In the genomic region with DNA sequence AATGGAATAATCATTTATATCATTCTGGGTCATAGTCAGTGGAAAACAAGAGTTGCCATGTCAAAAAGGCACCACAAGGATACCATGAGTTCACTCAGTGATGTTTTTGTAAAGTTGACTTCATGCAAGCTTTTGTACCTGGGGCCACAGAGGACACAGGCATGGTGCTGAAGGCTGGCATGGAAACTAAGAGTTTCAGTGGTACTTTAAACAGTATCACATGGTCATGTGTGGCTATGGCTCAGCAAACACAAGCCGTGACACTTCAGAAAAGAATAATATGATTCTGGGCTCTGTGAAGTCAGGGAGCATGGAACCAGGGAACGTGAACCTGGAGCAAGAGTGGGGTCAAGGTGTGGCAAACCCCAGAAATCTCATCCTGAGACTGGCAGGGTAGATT, we compare ENCODE assay signal across 21 mouse cellular contexts.
"Had no signal": no experiment of that assay in that cellular context is flagged by ENCODE, and none has a peak within 500 bp of the region (broad histone marks: within the 10 kb centered on the region; RNA-seq: fewer than 3 reads in every experiment).

No protein-coding gene starts in this region.

- H3K4me3 ChIP-seq: kidney, embryonic 15.5 days; left cerebral cortex, adult 2 months; liver, embryonic 15.5 days; lung, embryonic 15.5 days; midbrain, embryonic 12.5 days; midbrain, embryonic 15.5 days; neural tube, embryonic 12.5 days; neural tube, embryonic 15.5 days had no signal

- ATAC-seq: midbrain, embryonic 15.5 days had no signal

- H3K9ac ChIP-seq: kidney, embryonic 15.5 days; liver, embryonic 15.5 days; lung, embryonic 15.5 days; midbrain, embryonic 12.5 days; midbrain, embryonic 15.5 days; neural tube, embryonic 12.5 days; neural tube, embryonic 15.5 days had no signal

- H3K4me1 ChIP-seq: kidney, embryonic 15.5 days; midbrain, embryonic 12.5 days; midbrain, embryonic 15.5 days; neural tube, embryonic 12.5 days; neural tube, embryonic 15.5 days had no signal

- H3K27ac ChIP-seq: kidney, embryonic 15.5 days; left cerebral cortex, adult 2 months; liver, embryonic 15.5 days; lung, embryonic 15.5 days; macrophage; midbrain, embryonic 12.5 days; midbrain, embryonic 15.5 days; neural tube, embryonic 12.5 days; neural tube, embryonic 15.5 days; stomach, postnatal 0 days had no signal

- H3K9me3 ChIP-seq: kidney, embryonic 15.5 days; liver, embryonic 15.5 days; lung, embryonic 15.5 days; midbrain, embryonic 12.5 days; midbrain, embryonic 15.5 days; neural tube, embryonic 12.5 days; neural tube, embryonic 15.5 days had no signal

- H3K27me3 ChIP-seq: kidney, embryonic 15.5 days; liver, embryonic 15.5 days; lung, embryonic 15.5 days; midbrain, embryonic 12.5 days; midbrain, embryonic 15.5 days; neural tube, embryonic 12.5 days; neural tube, embryonic 15.5 days had no signal

- H3K36me3 ChIP-seq: kidney, embryonic 15.5 days; liver, embryonic 15.5 days; lung, embryonic 15.5 days; midbrain, embryonic 12.5 days; midbrain, embryonic 15.5 days; neural tube, embryonic 12.5 days; neural tube, embryonic 15.5 days had no signal

- H3K4me2 ChIP-seq: kidney, embryonic 15.5 days; liver, embryonic 11.5 days; lung, embryonic 15.5 days; midbrain, embryonic 12.5 days; midbrain, embryonic 15.5 days; neural tube, embryonic 12.5 days; neural tube, embryonic 15.5 days had no signal

- DNase-seq: kidney, adult 2 months; kidney, postnatal 10 days; kidney, postnatal 36 days; layer of hippocampus, postnatal 36 days; lung, postnatal 14 days; retina, postnatal 1 day; right cerebral cortex, postnatal 25 days; thymus, adult 2 months; thymus, postnatal 14 days; thymus, postnatal 4 days had no signal
